In genomic region chr14:47910741-47911295, GRCm38 (mm10) we compare ENCODE assay signal across 17 mouse cellular contexts.
A peak's percentile ranks its signal among the peaks of the same experiment; 100 is the strongest.
DNase-seq lines count a peak whose midpoint lies in the region; ATAC-seq and TF ChIP-seq lines count a peak whose summit lies in the region.
"Had no signal": no experiment of that assay in that cellular context is flagged by ENCODE, and none has a peak within 500 bp of the region (broad histone marks: within the 10 kb centered on the region; RNA-seq: fewer than 3 reads in every experiment).

No protein-coding gene starts in this region.

- TF ChIP-seq CTCF in brain, embryonic 14.5 days (IDR thresholded peaks at IDR 0.05; ENCODE audit: borderline replicate concordance, extremely low read depth, insufficient read depth, insufficient read length): no peak
- TF ChIP-seq CTCF in gastrocnemius, adult 2 months (IDR thresholded peaks at IDR 0.05): no peak

- DNase-seq in kidney, adult 18-20 months: peak; percentile 14
- DNase-seq in brain, embryonic 14.5 days (ENCODE audit: low read depth): peak; percentile 62
- peak; percentile 32 for DNase-seq in hindbrain, embryonic 11.5 days (ENCODE audit: low spot score)
- DNase-seq in midbrain, embryonic 14.5 days: peak; percentile 56
- DNase-seq in gastrocnemius, adult 2 months: no peak
- DNase-seq in adrenal gland, adult (ENCODE audit: inconsistent age in 2 of 2, low spot score in 1 of 2): no peak
- DNase-seq: cerebellum, postnatal 14 days; gastrocnemius, postnatal 36 days; heart, postnatal 10 days had no signal

- no peaks in the 10 kb centered on the region for H3K27me3 ChIP-seq in kidney, embryonic 14.5 days (ENCODE audit: control insufficient read depth, insufficient read depth, low read length)
- no peaks in the 10 kb centered on the region for H3K27me3 ChIP-seq in hindbrain, embryonic 11.5 days (ENCODE audit: control insufficient read depth, insufficient read depth, low read length)
- H3K27me3 ChIP-seq in midbrain, embryonic 14.5 days (ENCODE audit: control insufficient read depth, insufficient read depth, low read length): no peaks in the 10 kb centered on the region
- H3K27me3 ChIP-seq: kidney, embryonic 15.5 days; megakaryocyte, embryonic 14.5 days had no signal

- no peaks in the 10 kb centered on the region for H3K9me3 ChIP-seq in kidney, embryonic 14.5 days (ENCODE audit: control insufficient read depth, low read length)
- H3K9me3 ChIP-seq in hindbrain, embryonic 11.5 days (ENCODE audit: control insufficient read depth, low read length): no peaks in the 10 kb centered on the region
- no peaks in the 10 kb centered on the region for H3K9me3 ChIP-seq in midbrain, embryonic 14.5 days (ENCODE audit: control insufficient read depth, low read length)
- H3K9me3 ChIP-seq: heart, embryonic 10.5 days; kidney, embryonic 15.5 days; megakaryocyte, embryonic 14.5 days had no signal

- no peak overlapping the region for H3K4me3 ChIP-seq in kidney, embryonic 14.5 days (ENCODE audit: low read length)
- H3K4me3 ChIP-seq in hindbrain, embryonic 11.5 days (ENCODE audit: low read depth, low read length): no peak overlapping the region
- H3K4me3 ChIP-seq in midbrain, embryonic 14.5 days (replicated peaks; ENCODE audit: low read depth, low read length): no peak overlapping the region
- H3K4me3 ChIP-seq in gastrocnemius, adult 2 months: no peak overlapping the region
- H3K4me3 ChIP-seq: erythroblast, embryonic 14.5 days; heart, embryonic 10.5 days; kidney, embryonic 15.5 days; left cerebral cortex, adult 2 months; megakaryocyte, embryonic 14.5 days had no signal

- no peak for ATAC-seq in kidney, embryonic 14.5 days (ENCODE audit: low FRiP score, low TSS enrichment)
- ATAC-seq in hindbrain, embryonic 11.5 days (ENCODE audit: low FRiP score): peak; percentile 38; the same call in 1 of the 2 replicates
- no peak; the same call in 1 of the 2 replicates for ATAC-seq in midbrain, embryonic 14.5 days (ENCODE audit: low FRiP score, low TSS enrichment)
- ATAC-seq: inflammation-experienced regulatory T-cells, adult 6 months had no signal

- intact Hi-C loops in gastrocnemius, adult 2 months (cut with DNase I): loop anchor here (10.0 kb wide), 1 partner anchor 156 kb away; no protein-coding TSS in a partner anchor

- H3K36me3 ChIP-seq in kidney, embryonic 14.5 days (ENCODE audit: control insufficient read depth, insufficient read depth, low read length): no peaks in the 10 kb centered on the region
- no peaks in the 10 kb centered on the region for H3K36me3 ChIP-seq in hindbrain, embryonic 11.5 days (ENCODE audit: control insufficient read depth, insufficient read depth, low read length)
- H3K36me3 ChIP-seq in midbrain, embryonic 14.5 days (ENCODE audit: control insufficient read depth, insufficient read depth, low read length): no peaks in the 10 kb centered on the region
- H3K36me3 ChIP-seq: heart, embryonic 10.5 days; kidney, embryonic 15.5 days had no signal

- H3K9ac ChIP-seq in kidney, embryonic 14.5 days (ENCODE audit: low read depth, low read length): no peak overlapping the region
- H3K9ac ChIP-seq in hindbrain, embryonic 11.5 days (ENCODE audit: low read depth, low read length): no peak overlapping the region
- no peak overlapping the region for H3K9ac ChIP-seq in midbrain, embryonic 14.5 days (replicated peaks; ENCODE audit: low read length)
- H3K9ac ChIP-seq: kidney, embryonic 15.5 days; liver, embryonic 14.5 days had no signal

- H3K27ac ChIP-seq in kidney, embryonic 14.5 days (ENCODE audit: low read depth, low read length): no peak overlapping the region
- 0 out of 2 replicates have a peak overlapping the region, but pooled peaks have one; percentile 1 for H3K27ac ChIP-seq in hindbrain, embryonic 11.5 days (ENCODE audit: low read depth, low read length)
- 0 out of 2 replicates have a peak overlapping the region, but pooled peaks have one; percentile 15 for H3K27ac ChIP-seq in midbrain, embryonic 14.5 days (replicated peaks; ENCODE audit: low read depth, low read length)
- H3K27ac ChIP-seq in gastrocnemius, adult 2 months: no peak overlapping the region
- H3K27ac ChIP-seq: heart, embryonic 10.5 days; kidney, embryonic 15.5 days; left cerebral cortex, adult 2 months; liver, embryonic 14.5 days had no signal

- no peaks in the 10 kb centered on the region for H3K4me1 ChIP-seq in kidney, embryonic 14.5 days (ENCODE audit: control insufficient read depth, insufficient read depth, low read length)
- H3K4me1 ChIP-seq in hindbrain, embryonic 11.5 days (replicated peaks; ENCODE audit: control insufficient read depth, insufficient read depth, low read length): 0 out of 2 replicates have a peak, but pooled peaks cover 4% of the 10 kb centered on the region
- peaks cover 20% of the 10 kb centered on the region for H3K4me1 ChIP-seq in midbrain, embryonic 14.5 days (ENCODE audit: control insufficient read depth, insufficient read depth, low read length)
- H3K4me1 ChIP-seq: kidney, embryonic 15.5 days; megakaryocyte, embryonic 14.5 days had no signal

- WGBS in kidney, embryonic 14.5 days: 59% methylated on average over 6 of the region's 6 CpGs
- 51% methylated on average over 6 of the region's 6 CpGs for WGBS in hindbrain, embryonic 11.5 days
- WGBS in midbrain, embryonic 14.5 days: 35% methylated on average over 6 of the region's 6 CpGs

- TF ChIP-seq POLR2A in brain, embryonic 14.5 days (IDR thresholded peaks at IDR 0.05; ENCODE audit: borderline replicate concordance, extremely low read depth, insufficient read depth, insufficient read length, poor library complexity, severe bottlenecking): no peak

- H3K4me2 ChIP-seq in kidney, embryonic 14.5 days (replicated peaks; ENCODE audit: low read depth, low read length): no peak overlapping the region
- H3K4me2 ChIP-seq in hindbrain, embryonic 11.5 days (replicated peaks; ENCODE audit: low read depth, low read length): no peak overlapping the region
- no peak overlapping the region for H3K4me2 ChIP-seq in midbrain, embryonic 14.5 days (ENCODE audit: low read length)
- H3K4me2 ChIP-seq: kidney, embryonic 15.5 days had no signal

Comparison
In these comparisons a context has a peak if more than half of its experiments do, and no peak if none do; other contexts are left out.
1. DNase-seq: peak in kidney, adult 18-20 months (single experiment), brain, embryonic 14.5 days (single experiment), hindbrain, embryonic 11.5 days (single experiment) and midbrain, embryonic 14.5 days (single experiment); none in gastrocnemius, adult 2 months (single experiment) and adrenal gland, adult (0 of 2).
2. H3K27ac ChIP-seq: peak in hindbrain, embryonic 11.5 days (single experiment) and midbrain, embryonic 14.5 days (single experiment); none in kidney, embryonic 14.5 days (single experiment) and gastrocnemius, adult 2 months (single experiment).